Mouse (Mus musculus) thymus, adult 2 months (tissue): ENCODE measurements around the gene Gpr107. TPM values are rescaled to one million over a fixed set of nuclear protein-coding genes. Genes with fewer than 3 reads are reported as not detected.
A peak's percentile ranks its signal among the peaks of the same experiment; 100 is the strongest.
"Not testable (repeated sequence)": the region's sequence is repeated elsewhere in the genome, so short reads cannot be mapped to it uniquely, and the experiment has no call there.

ENCODE experiments used
- DNase-seq: peaks from one replicate; pipeline ENCODE4 v3.0.0; 2021
- H3K27ac ChIP-seq: fragments of 200-500 bp; 2 replicates; pipeline ENCODE4 v1.5.1; 2012; ENCODE audit warnings: low read length, control low read depth; ENCODE audit not compliant: control insufficient read depth, insufficient read depth
- H3K27me3 ChIP-seq: fragments of 200-500 bp; 2 replicates; pipeline ENCODE4 v1.6.1; 2012; ENCODE audit warnings: mild to moderate bottlenecking, low read length, moderate library complexity, mixed read lengths; ENCODE audit not compliant: control insufficient read depth, insufficient read depth
- H3K36me3 ChIP-seq: fragments of 200-500 bp; 2 replicates; pipeline ENCODE4 v1.6.1; 2012; ENCODE audit warnings: mild to moderate bottlenecking, low read length, moderate library complexity; ENCODE audit not compliant: control insufficient read depth, insufficient read depth
- H3K4me1 ChIP-seq: fragments of 200-500 bp; replicated peaks from 2 replicates; pipeline ENCODE4 v1.6.1; 2012; ENCODE audit warnings: low read length; ENCODE audit not compliant: control insufficient read depth, insufficient read depth
- H3K4me3 ChIP-seq: fragments of 200-500 bp; 2 replicates; pipeline ENCODE4 v1.5.1; 2012; ENCODE audit warnings: mild to moderate bottlenecking, low read length, control low read depth, moderate library complexity; ENCODE audit not compliant: control insufficient read depth, insufficient read depth
- CTCF ChIP-seq: fragments of 200-500 bp; IDR thresholded peaks from 2 replicates; pipeline ENCODE4 v1.5.1; 2012; ENCODE audit warnings: mild to moderate bottlenecking, control low read depth, low read length, moderate library complexity, borderline replicate concordance; ENCODE audit not compliant: control insufficient read depth, poor library complexity, insufficient read depth; ENCODE audit errors: extremely low read depth
- POLR2A ChIP-seq: fragments of 200-500 bp; IDR thresholded peaks from 2 replicates; pipeline ENCODE4 v1.6.1; 2012; ENCODE audit warnings: mild to moderate bottlenecking, low read length, control low read depth, moderate library complexity; ENCODE audit not compliant: control insufficient read depth, poor library complexity, insufficient read depth; ENCODE audit errors: extremely low read depth
- WGBS: fragments of 180-500 bp; shearing (Covaris S2); methylation state at CpG from one replicate; pipeline ENCODE4 v1.1.7; 2018; 5-methylcytosine and 5-hydroxymethylcytosine counted together
- polyA plus RNA-seq: library from polyadenylated mRNA; depleted of rRNA; stranded (reverse); fragments of >200 nt; gene quantifications from 2 replicates; pipeline ENCODE4 v1.2.3, GENCODE M21; 2012

Gene Gpr107
- polyA plus RNA-seq, 1 experiment: 33.2 TPM

GRCm38 (mm10) chr2:31172001-31172400 lies 19.9 kb downstream of the Gpr107 start:
- 39% methylated on average over 5 of the region's 5 CpGs for WGBS
- H3K4me3 ChIP-seq: no peak overlapping the region
- DNase-seq: no peak
- no peaks in the 10 kb centered on the region for H3K27me3 ChIP-seq
- TF ChIP-seq POLR2A (no peak), CTCF (no peak)
- peaks cover 7% of the 10 kb centered on the region; the same call in 1 of the 2 replicates for H3K4me1 ChIP-seq
- peaks cover 51% of the 10 kb centered on the region for H3K36me3 ChIP-seq
- H3K27ac ChIP-seq: no peak overlapping the region

- H3K36me3 ChIP-seq: peaks cover 51% of the 10 kb centered on the region
- H3K27ac ChIP-seq: no peak overlapping the region
- TF ChIP-seq CTCF (no peak), POLR2A (no peak)
- H3K4me1 ChIP-seq: peaks cover 7% of the 10 kb centered on the region; the same call in 1 of the 2 replicates
- no peak for DNase-seq
- no peak overlapping the region for H3K4me3 ChIP-seq
- WGBS: 93% methylated on average over 5 of the region's 5 CpGs
- no peaks in the 10 kb centered on the region for H3K27me3 ChIP-seq
These were observed 20.4 kb downstream of the Gpr107 start for GRCm38 (mm10) chr2:31172536-31172935.

GRCm38 (mm10) chr2:31173290-31173689 lies 21.2 kb downstream of the Gpr107 start:
- DNase-seq: peak; percentile 21
- peaks cover 47% of the 10 kb centered on the region for H3K36me3 ChIP-seq
- TF ChIP-seq POLR2A (no peak), CTCF (no peak)
- H3K4me1 ChIP-seq: peaks cover 7% of the 10 kb centered on the region; the same call in 1 of the 2 replicates
- no peak overlapping the region for H3K4me3 ChIP-seq
- WGBS: 87% methylated on average over 4 of the region's 4 CpGs
- no peak overlapping the region for H3K27ac ChIP-seq
- H3K27me3 ChIP-seq: no peaks in the 10 kb centered on the region

- Histone ChIP-seq H3K4me1 (peaks cover 11% of the 10 kb centered on the region), H3K36me3 (peaks cover 22% of the 10 kb centered on the region)
- not testable (repeated sequence) for H3K27ac ChIP-seq, H3K27me3 ChIP-seq, H3K4me3 ChIP-seq
- WGBS: 89% methylated on average over 6 of the region's 6 CpGs
- DNase-seq: peak; percentile 27
These were observed 26.5 kb downstream of the Gpr107 start for GRCm38 (mm10) chr2:31178593-31178992.

GRCm38 (mm10) chr2:31179471-31179870 lies 27.4 kb downstream of the Gpr107 start:
- Histone ChIP-seq H3K4me3 (no peak overlapping the region), H3K27ac (peak overlapping the region; percentile 65), H3K36me3 (peaks cover 20% of the 10 kb centered on the region), H3K4me1 (peaks cover 11% of the 10 kb centered on the region), H3K27me3 (no peaks in the 10 kb centered on the region)
- TF ChIP-seq POLR2A (no peak), CTCF (no peak)
- 9% methylated on average over 7 of the region's 7 CpGs for WGBS
- peak; percentile 16 for DNase-seq

- no peak for DNase-seq
- H3K36me3 ChIP-seq: peaks cover 23% of the 10 kb centered on the region
- H3K4me3 ChIP-seq: no peak overlapping the region
- TF ChIP-seq CTCF (no peak), POLR2A (no peak)
- H3K4me1 ChIP-seq: peaks cover 11% of the 10 kb centered on the region
- H3K27ac ChIP-seq: peak overlapping the region; percentile 69
- WGBS: 60% methylated on average over 7 of the region's 7 CpGs
- no peaks in the 10 kb centered on the region for H3K27me3 ChIP-seq
These were observed 28.0 kb downstream of the Gpr107 start for GRCm38 (mm10) chr2:31180081-31180551.

- Histone ChIP-seq H3K36me3 (peaks cover 31% of the 10 kb centered on the region), H3K4me3 (no peak overlapping the region), H3K4me1 (peaks cover 11% of the 10 kb centered on the region), H3K27me3 (no peaks in the 10 kb centered on the region), H3K27ac (no peak overlapping the region)
- TF ChIP-seq CTCF: no peak
- no peak for DNase-seq
- whole genome bisulfite sequencing: 90% methylated on average over 6 of the region's 6 CpGs
These were observed 30.7 kb downstream of the Gpr107 start for GRCm38 (mm10) chr2:31182786-31183330.
